Mouse (Mus musculus) hindbrain, embryonic 15.5 days (tissue): ENCODE data around the gene Inpp5f. TPM values are rescaled to one million over a fixed set of nuclear protein-coding genes. Genes with fewer than 3 reads are reported as not detected.
"Not testable (repeated sequence)": the region's sequence is repeated elsewhere in the genome, so short reads cannot be mapped to it uniquely, and the experiment has no call there.

Source experiments
- ATAC-seq: fragments of 200-750 bp; cut with Nextera tagmentation; 2 replicates; pipeline ENCODE4 v1.8.0; 2017; ENCODE audit warnings: low read depth, moderate number of reproducible peaks, moderate TSS enrichment; ENCODE audit not compliant: low FRiP score
- H3K27ac ChIP-seq: fragments of 300-500 bp; sonication (generic); replicated peaks from 2 replicates; pipeline ENCODE4 v1.5.1; 2015; ENCODE audit warnings: mild to moderate bottlenecking, inconsistent platforms
- H3K27me3 ChIP-seq: fragments of 300-500 bp; sonication (generic); 2 replicates; pipeline ENCODE4 v1.6.1; 2015; ENCODE audit warnings: control low read depth, inconsistent platforms
- H3K36me3 ChIP-seq: fragments of 300-500 bp; sonication (generic); 2 replicates; pipeline ENCODE4 v1.6.1; 2015; ENCODE audit warnings: control low read depth, inconsistent platforms
- H3K4me1 ChIP-seq: fragments of 300-500 bp; sonication (generic); replicated peaks from 2 replicates; pipeline ENCODE4 v1.6.1; 2015; ENCODE audit warnings: control low read depth, inconsistent platforms
- H3K4me2 ChIP-seq: fragments of 300-500 bp; sonication (generic); 2 replicates; pipeline ENCODE4 v1.6.1; 2015; ENCODE audit warnings: moderate library complexity, mild to moderate bottlenecking, inconsistent platforms
- H3K4me3 ChIP-seq: fragments of 300-500 bp; sonication (generic); 2 replicates; pipeline ENCODE4 v1.5.1; 2015; ENCODE audit warnings: mild to moderate bottlenecking, inconsistent platforms
- H3K9ac ChIP-seq: fragments of 300-500 bp; sonication (generic); 2 replicates; pipeline ENCODE4 v1.6.1; 2015; ENCODE audit warnings: inconsistent platforms
- H3K9me3 ChIP-seq: fragments of 300-500 bp; sonication (generic); 2 replicates; pipeline ENCODE4 v1.6.1; 2016; ENCODE audit warnings: control low read depth, inconsistent platforms
- WGBS: fragments of 180-500 bp; shearing (Covaris S2); methylation state at CpG from one replicate; pipeline ENCODE4 v1.1.7; 2015; 5-methylcytosine and 5-hydroxymethylcytosine counted together
- polyA plus RNA-seq: library from polyadenylated mRNA; unstranded; fragments of >200 nt; fragmentation: Nextera tagmentation; extraction: Ambion mirVana; gene quantifications from 2 replicates; pipeline ENCODE4 v1.2.1, GENCODE M21; 2015

The Inpp5f gene
- polyA plus RNA-seq, 1 experiment from 2014 or later, result 406 TPM

DNA sequence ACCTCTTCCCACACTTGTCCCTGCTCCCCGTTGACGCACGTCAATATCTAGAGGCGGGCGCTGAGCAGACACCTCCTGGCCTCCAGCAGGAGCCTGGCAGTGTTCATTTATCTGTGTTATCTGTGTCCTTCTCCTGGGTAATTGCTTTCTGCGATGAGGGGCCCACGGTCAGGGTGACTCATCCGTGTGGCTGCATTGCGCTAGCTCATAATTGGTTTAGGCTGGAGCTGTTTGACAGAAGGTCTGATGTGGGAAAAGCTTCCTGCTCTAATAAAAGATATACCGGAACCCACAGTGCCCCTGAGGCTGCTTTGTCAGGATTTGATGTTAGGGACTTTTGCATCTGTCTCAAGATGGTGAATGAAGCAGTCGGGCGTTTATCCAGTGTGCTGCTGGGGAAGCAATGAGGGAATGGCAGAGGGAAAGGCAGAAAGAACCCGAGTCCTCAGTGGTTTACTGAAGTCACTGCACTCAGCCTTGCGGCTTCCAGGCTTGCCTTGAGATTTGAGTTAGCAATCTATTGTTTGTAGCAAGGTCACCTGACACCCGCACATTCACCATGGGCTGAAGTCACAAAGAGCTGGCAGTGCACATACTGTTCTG, 61.4 kb downstream of the Inpp5f start:
- no peaks in the 10 kb centered on the region for H3K9me3 ChIP-seq
- H3K9ac ChIP-seq, result no peak overlapping the region
- WGBS, result 4% methylated on average over 15 of the region's 15 CpGs
- 0 out of 2 replicates have a peak overlapping the region, but pooled peaks have one; percentile 3 for H3K4me3 ChIP-seq
- 0 out of 2 replicates have a peak, but pooled peaks cover 3% of the 10 kb centered on the region for H3K36me3 ChIP-seq
- ATAC-seq, result peak; percentile 80
- H3K27ac ChIP-seq, result peak overlapping the region; percentile 81
- peaks cover 23% of the 10 kb centered on the region for H3K4me1 ChIP-seq
- H3K4me2 ChIP-seq, result peak overlapping the region; percentile 35
- no peaks in the 10 kb centered on the region for H3K27me3 ChIP-seq

DNA sequence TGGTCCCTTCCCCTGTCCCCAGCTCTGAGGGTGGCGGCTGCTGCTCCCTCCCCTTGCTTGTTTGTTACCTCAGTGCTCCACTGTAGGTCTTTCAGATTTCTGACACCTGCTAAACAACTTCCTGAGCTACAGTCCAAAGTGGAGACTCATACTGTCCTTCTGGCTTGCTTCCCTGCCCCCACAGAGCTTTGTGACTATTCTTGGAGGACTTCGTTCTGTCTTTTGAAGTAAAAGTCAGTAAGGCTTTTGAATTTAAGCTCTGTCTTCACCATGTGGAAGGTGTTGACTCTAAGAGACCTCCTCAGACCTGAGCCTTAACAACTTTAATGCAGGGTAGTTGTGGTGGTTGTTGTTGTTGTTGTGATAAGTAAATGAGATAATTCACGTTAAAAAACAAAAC, 67.4 kb downstream of the Inpp5f start:
- Histone ChIP-seq H3K27ac (no peak overlapping the region), H3K27me3 (no peaks in the 10 kb centered on the region), H3K9ac (no peak overlapping the region), H3K9me3 (no peaks in the 10 kb centered on the region), H3K36me3 (peaks cover 7% of the 10 kb centered on the region), H3K4me1 (peaks cover 3% of the 10 kb centered on the region; the same call in 1 of the 2 replicates), H3K4me2 (no peak overlapping the region), H3K4me3 (no peak overlapping the region)
- no peak for ATAC-seq
- 74% methylated on average over 3 of the region's 3 CpGs for WGBS

DNA sequence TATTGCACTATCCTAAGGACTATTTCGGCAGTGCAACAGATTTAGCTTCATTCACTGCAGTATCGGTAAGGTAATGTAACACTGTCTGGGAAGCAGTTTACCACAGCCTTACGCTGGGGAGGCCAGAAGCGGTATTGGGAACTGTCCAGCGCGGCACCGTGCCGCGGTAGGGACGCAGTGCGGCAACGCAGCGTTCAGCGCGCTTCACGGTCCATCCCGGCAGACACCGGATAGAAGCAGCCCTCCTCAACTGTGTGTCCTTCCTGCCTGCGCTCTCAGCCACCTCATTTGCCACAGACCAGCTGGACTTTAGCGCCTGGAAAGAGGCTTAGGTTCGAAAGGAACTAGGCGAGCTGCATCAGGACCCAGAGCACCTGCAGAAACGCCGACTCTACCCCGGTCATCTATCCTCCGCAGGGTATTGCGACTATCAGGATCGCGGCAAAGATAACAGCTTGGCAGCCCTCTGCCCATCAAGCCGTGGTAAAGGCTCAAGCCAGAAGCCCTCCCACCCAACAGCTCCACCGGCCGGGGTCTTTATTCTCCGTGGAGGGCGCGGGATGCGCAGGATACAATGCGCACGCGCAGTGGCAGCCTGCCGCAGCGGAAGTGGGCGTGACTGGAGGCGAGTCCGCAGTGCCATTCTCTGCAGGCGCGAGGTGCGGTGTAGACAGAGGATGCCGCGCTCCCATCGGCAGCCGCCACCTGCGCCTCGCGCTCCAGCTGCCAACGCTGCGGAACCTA, 76.9 kb downstream of the Inpp5f start:
- H3K27me3 ChIP-seq, result no peaks in the 10 kb centered on the region
- peak overlapping the region; percentile 92 for H3K27ac ChIP-seq
- 44% methylated on average over 56 of the region's 56 CpGs for WGBS
- H3K4me2 ChIP-seq, result peak overlapping the region; percentile 54
- H3K9ac ChIP-seq, result peak overlapping the region; percentile 66
- peak overlapping the region; percentile 44 for H3K4me3 ChIP-seq
- peaks cover 17% of the 10 kb centered on the region for H3K4me1 ChIP-seq
- peak; percentile 84 for ATAC-seq
- H3K9me3 ChIP-seq, result no peaks in the 10 kb centered on the region
- peaks cover 62% of the 10 kb centered on the region for H3K36me3 ChIP-seq

DNA sequence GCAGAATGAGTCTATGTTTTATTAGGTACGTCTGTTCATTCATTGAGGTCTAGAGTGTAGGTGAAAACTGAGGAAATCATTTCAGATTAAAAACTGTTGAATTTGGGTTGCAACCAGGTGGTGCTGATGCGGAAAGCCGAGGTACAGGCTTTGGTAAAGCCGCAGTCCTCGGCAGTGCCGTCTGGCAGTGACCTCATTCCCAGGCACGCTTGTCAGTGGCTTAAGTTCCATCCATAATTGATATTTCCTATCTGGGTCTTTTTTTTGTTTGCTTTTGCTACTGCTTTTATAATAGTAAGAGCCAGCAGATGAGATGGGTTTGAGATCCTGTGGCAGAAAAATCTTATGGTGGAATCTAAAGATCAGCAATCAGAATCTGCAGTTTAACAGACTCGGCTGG, 78.2 kb downstream of the Inpp5f start:
- Histone ChIP-seq H3K27me3 (no peaks in the 10 kb centered on the region), H3K9ac (peak overlapping the region; percentile 66), H3K36me3 (peaks cover 64% of the 10 kb centered on the region), H3K27ac (peak overlapping the region; percentile 92), H3K4me1 (peaks cover 19% of the 10 kb centered on the region), H3K4me3 (peak overlapping the region; percentile 44), H3K4me2 (peak overlapping the region; percentile 54), H3K9me3 (no peaks in the 10 kb centered on the region)
- WGBS, result 58% methylated on average over 8 of the region's 8 CpGs
- ATAC-seq, result no peak

DNA sequence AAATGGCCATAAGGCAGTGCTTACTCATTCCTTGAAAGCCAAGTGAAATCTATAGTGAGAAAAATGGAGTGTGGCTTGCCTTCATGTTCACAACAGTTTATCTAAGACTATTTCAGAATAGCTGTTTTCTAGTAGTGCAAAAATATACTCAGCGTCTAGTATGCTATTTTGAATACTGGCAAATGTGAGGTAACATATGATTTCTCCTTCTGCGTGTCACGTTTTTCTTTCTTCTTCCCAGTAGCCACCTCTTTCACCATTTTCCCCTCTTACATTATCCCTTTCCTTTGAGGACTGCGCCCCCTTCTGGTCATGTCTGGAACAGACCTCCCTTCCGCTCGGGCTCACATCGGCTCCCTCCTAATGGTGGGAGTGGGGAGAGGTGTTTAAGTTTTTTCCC, 78.9 kb downstream of the Inpp5f start:
- Histone ChIP-seq H3K4me3 (peak overlapping the region; percentile 44), H3K27me3 (no peaks in the 10 kb centered on the region), H3K4me1 (peaks cover 19% of the 10 kb centered on the region), H3K9me3 (no peaks in the 10 kb centered on the region), H3K4me2 (peak overlapping the region; percentile 54), H3K27ac (peak overlapping the region; percentile 92), H3K9ac (peak overlapping the region; percentile 66; the same call in 1 of the 2 replicates), H3K36me3 (peaks cover 64% of the 10 kb centered on the region)
- peak; percentile 62 for ATAC-seq
- WGBS, result 11% methylated on average over 7 of the region's 7 CpGs

DNA sequence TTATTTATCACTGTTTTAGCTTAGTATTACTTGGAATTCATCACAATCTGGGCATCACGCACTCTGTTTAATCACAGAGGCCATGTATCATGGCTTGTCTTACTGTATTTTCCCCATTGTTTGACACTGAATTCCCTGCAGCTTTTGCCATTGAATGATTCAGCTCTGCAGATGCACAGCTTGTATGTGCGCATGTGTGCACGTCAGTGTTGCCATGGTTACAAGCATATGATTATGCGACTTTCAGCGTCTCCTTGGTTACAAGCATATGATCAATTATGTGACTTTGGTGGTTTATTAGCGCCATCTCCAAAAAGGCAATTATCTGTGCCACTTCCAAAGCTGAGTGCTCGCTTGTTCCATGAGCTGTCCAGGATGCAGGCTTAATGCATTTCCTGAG, 79.7 kb downstream of the Inpp5f start:
- peak overlapping the region; percentile 29; the same call in 1 of the 2 replicates for H3K9ac ChIP-seq
- peak overlapping the region; percentile 44 for H3K4me3 ChIP-seq
- peak; percentile 71 for ATAC-seq
- H3K9me3 ChIP-seq, result no peaks in the 10 kb centered on the region
- H3K27ac ChIP-seq, result peak overlapping the region; percentile 92
- peaks cover 19% of the 10 kb centered on the region for H3K4me1 ChIP-seq
- H3K27me3 ChIP-seq, result no peaks in the 10 kb centered on the region
- H3K4me2 ChIP-seq, result peak overlapping the region; percentile 54
- WGBS, result 8% methylated on average over 7 of the region's 7 CpGs
- H3K36me3 ChIP-seq, result peaks cover 63% of the 10 kb centered on the region

DNA sequence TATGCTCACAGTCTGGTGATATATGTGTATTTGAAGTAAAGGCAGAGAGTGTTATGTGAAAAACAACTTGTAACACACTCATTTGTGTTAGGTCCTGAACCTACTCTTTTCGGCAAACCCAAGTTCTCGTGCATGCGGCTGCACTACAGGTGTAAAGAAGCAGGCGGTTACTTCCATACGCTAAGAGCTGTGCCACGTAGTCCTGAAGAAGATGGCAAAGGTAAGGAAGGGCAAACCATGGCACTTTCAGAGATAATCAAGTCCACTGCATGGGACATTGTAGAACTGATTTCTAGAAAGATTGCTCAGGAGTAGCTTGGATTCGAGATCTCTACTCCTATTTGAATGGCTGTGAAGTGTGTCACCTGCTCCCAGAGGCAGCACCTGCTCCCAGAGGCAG, 81.0 kb downstream of the Inpp5f start:
- no peak for ATAC-seq
- WGBS, result 90% methylated on average over 7 of the region's 7 CpGs
- H3K27ac ChIP-seq, result no peak overlapping the region
- H3K36me3 ChIP-seq, result peaks cover 57% of the 10 kb centered on the region
- H3K27me3 ChIP-seq, result no peaks in the 10 kb centered on the region
- peak overlapping the region; percentile 54 for H3K4me2 ChIP-seq
- no peak overlapping the region for H3K4me3 ChIP-seq
- H3K9ac ChIP-seq, result no peak overlapping the region
- H3K9me3 ChIP-seq, result no peaks in the 10 kb centered on the region
- peaks cover 19% of the 10 kb centered on the region for H3K4me1 ChIP-seq

DNA sequence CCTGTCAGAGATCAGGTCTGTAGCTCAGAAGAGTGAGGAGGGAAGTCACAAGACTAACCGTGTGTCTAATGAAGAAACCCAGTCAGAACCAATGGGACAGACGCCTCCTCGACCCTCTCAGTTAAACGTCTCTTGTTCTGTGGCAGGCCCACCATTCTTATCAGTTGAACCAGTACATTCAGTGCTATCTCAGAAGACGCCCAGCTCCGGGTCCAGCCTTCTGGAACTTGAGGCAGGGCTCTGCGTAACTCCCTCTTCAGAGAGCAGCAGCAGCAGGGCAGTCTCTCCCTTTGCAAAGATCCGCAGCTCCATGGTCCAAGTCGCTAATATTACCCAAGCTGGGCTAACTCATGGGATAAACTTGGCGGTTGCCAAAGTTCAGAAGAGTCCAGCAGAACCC, 83.7 kb downstream of the Inpp5f start:
- Histone ChIP-seq H3K4me2 (no peak overlapping the region), H3K9ac (no peak overlapping the region), H3K27ac (no peak overlapping the region), H3K4me1 (peaks cover 19% of the 10 kb centered on the region), H3K27me3 (no peaks in the 10 kb centered on the region), H3K9me3 (no peaks in the 10 kb centered on the region), H3K36me3 (peaks cover 67% of the 10 kb centered on the region), H3K4me3 (no peak overlapping the region)
- WGBS, result 88% methylated on average over 10 of the region's 10 CpGs
- ATAC-seq, result no peak

DNA sequence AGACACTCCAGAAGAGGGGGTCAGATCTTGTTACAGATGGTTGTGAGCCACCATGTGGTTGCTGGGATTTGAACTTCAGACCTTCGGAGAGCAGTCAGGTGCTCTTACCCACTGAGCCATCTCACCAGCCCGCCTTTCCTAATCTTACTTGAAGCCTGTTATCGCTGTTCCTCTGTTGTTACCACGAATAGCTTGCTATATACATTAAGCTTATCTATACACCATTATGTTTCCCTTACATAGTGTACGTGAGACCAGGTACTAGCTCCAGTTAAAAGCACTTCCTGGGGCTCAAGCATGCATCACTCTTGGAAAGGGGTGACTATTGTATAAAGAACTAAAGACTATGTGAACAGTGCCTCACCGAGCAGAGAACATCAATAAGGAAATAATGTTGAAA, 88.8 kb downstream of the Inpp5f start:
- H3K36me3 ChIP-seq, result peaks cover 80% of the 10 kb centered on the region
- H3K27me3 ChIP-seq, ATAC-seq, H3K4me1 ChIP-seq, H3K4me3 ChIP-seq, H3K27ac ChIP-seq, H3K4me2 ChIP-seq, H3K9ac ChIP-seq, H3K9me3 ChIP-seq: not testable (repeated sequence)
- WGBS, result 89% methylated on average over 6 of the region's 6 CpGs

DNA sequence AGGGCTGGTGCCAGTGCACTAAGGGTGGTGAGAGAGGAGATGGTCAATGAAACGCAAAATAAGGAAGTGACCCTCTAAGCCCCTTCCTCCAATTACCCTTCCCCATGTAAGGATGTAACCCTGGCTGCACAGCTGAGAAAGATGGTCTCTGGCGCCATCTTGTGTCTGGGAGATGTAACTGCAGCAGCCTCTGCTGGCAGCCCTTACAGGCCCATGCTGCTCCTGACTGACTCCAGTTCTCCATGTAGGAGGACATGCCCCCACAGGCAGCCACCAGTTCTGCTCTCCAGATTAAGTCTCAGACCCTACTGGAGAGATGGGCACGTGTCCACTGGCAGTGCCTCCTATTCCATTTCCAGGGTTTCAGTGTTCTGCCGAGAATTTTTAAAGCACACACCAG, 94.6 kb downstream of the Inpp5f start:
- Histone ChIP-seq H3K27me3 (no peaks in the 10 kb centered on the region), H3K4me1 (no peaks in the 10 kb centered on the region), H3K4me3 (no peak overlapping the region), H3K36me3 (peaks cover 84% of the 10 kb centered on the region), H3K27ac (no peak overlapping the region), H3K4me2 (no peak overlapping the region), H3K9me3 (no peaks in the 10 kb centered on the region), H3K9ac (no peak overlapping the region)
- ATAC-seq, result peak; percentile 85
- WGBS, result 28% methylated on average over 4 of the region's 4 CpGs

DNA sequence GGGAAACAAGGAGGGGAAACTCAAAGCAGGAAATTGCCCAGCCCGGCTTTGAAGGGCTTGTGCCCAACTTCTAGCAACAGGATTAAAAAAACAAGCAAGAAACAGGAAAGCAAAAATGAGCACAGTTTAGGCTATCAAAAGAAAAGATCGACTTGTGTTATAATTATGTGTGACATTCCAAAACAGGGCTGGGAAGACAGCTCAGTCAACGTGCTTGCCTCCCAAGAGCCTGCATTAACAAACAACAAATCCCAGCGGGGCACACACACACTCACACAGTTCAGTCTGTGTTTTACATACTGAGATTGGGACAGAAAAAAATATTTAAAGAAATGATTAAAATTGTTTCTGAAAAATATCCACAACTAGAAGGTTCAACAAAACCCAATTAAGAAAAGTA, 106.9 kb downstream of the Inpp5f start:
- H3K27me3 ChIP-seq, result no peaks in the 10 kb centered on the region
- no peaks in the 10 kb centered on the region for H3K4me1 ChIP-seq
- H3K9ac ChIP-seq, result no peak overlapping the region
- 75% methylated on average over 4 of the region's 4 CpGs for WGBS
- H3K4me3 ChIP-seq, result no peak overlapping the region
- H3K9me3 ChIP-seq, result no peaks in the 10 kb centered on the region
- no peak for ATAC-seq
- peaks cover 68% of the 10 kb centered on the region for H3K36me3 ChIP-seq
- no peak overlapping the region for H3K27ac ChIP-seq
- no peak overlapping the region for H3K4me2 ChIP-seq

DNA sequence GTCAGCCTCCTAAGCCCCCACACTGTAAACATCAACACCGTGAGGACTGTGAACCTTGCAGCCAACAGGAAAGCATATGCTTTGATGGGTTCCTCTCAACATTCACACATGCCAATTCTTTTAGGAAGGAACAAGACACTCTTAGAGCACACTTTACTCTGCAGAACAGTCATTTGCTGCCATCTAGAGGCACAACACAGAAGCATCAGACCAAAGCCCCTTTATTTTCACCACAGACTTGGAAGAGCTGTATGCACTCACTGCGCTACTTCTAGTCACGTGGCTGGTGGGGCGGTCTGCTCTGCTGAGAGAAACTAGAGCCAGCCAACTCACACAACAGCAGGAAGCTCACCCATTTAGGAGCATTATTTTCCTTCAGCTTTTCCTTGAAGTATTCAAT, 113.6 kb downstream of the Inpp5f start:
- Histone ChIP-seq H3K36me3 (peaks cover 20% of the 10 kb centered on the region; the same call in 1 of the 2 replicates), H3K9ac (no peak overlapping the region), H3K27me3 (no peaks in the 10 kb centered on the region), H3K27ac (peak overlapping the region; percentile 1; the same call in 1 of the 2 replicates), H3K9me3 (no peaks in the 10 kb centered on the region), H3K4me3 (no peak overlapping the region), H3K4me2 (no peak overlapping the region), H3K4me1 (peaks cover 10% of the 10 kb centered on the region)
- ATAC-seq, result peak; percentile 91
- WGBS, result 29% methylated on average over 4 of the region's 4 CpGs
